Mouse (Mus musculus) ES-E14 (cell line): ENCODE measurements at regions not wholly inside any gene's neighbourhood (a gene's known extent, or its start where the extent isn't known, plus 50 kb on each side); places are given as distances from the start of the nearest gene placed in this dataset.

ENCODE experiments used
- CHD2 ChIP-seq: IDR thresholded peaks from 2 replicates; pipeline ENCODE4 v1.6.1; 2014; ENCODE audit warnings: mild to moderate bottlenecking, low read depth, low read length, inconsistent platforms
- HCFC1 ChIP-seq: IDR thresholded peaks from 2 replicates; pipeline ENCODE4 v1.6.1; 2012; ENCODE audit warnings: low read length, inconsistent platforms, borderline replicate concordance; ENCODE audit not compliant: insufficient read depth

- no peak for TF ChIP-seq CHD2
- no peak for TF ChIP-seq HCFC1
Observed at GRCm38 (mm10) chr4:39597426-39597825, 147.3 kb downstream of the 1700009N14Rik start.
